Mouse (Mus musculus) intestine, postnatal 0 days (tissue): ENCODE data around the gene Prcc. TPM values are rescaled to one million over a fixed set of nuclear protein-coding genes. Genes with fewer than 3 reads are reported as not detected.
A peak's percentile ranks its signal among the peaks of the same experiment; 100 is the strongest.

Source experiments
- ATAC-seq: fragments of 200-750 bp; cut with Nextera tagmentation; 2 replicates; pipeline ENCODE4 v1.8.0; 2017; ENCODE audit warnings: mild to moderate bottlenecking, moderate TSS enrichment, moderate library complexity
- H3K27ac ChIP-seq: fragments of 300-500 bp; sonication (generic); 2 replicates; pipeline ENCODE4 v1.5.1; 2014; ENCODE audit warnings: mild to moderate bottlenecking, low read depth, low read length, moderate library complexity
- H3K27me3 ChIP-seq: fragments of 300-500 bp; sonication (generic); replicated peaks from 2 replicates; pipeline ENCODE4 v1.6.1; 2014; ENCODE audit warnings: low read length, mixed read lengths; ENCODE audit not compliant: control insufficient read depth, insufficient read depth
- H3K36me3 ChIP-seq: fragments of 300-500 bp; sonication (generic); 2 replicates; pipeline ENCODE4 v1.6.1; 2014; ENCODE audit warnings: mild to moderate bottlenecking, moderate library complexity; ENCODE audit not compliant: control insufficient read depth, insufficient read depth
- H3K4me1 ChIP-seq: fragments of 300-500 bp; sonication (generic); replicated peaks from 2 replicates; pipeline ENCODE4 v1.6.1; 2014; ENCODE audit warnings: antibody characterized with exemption, low read length, mixed read lengths; ENCODE audit not compliant: control insufficient read depth, insufficient read depth
- H3K4me2 ChIP-seq: fragments of 300-500 bp; sonication (generic); replicated peaks from 2 replicates; pipeline ENCODE4 v1.6.1; 2014; ENCODE audit warnings: low read depth, mild to moderate bottlenecking, moderate library complexity
- H3K4me3 ChIP-seq: fragments of 300-500 bp; sonication (generic); 2 replicates; pipeline ENCODE4 v1.5.1; 2014; ENCODE audit warnings: low read depth, low read length
- H3K9ac ChIP-seq: fragments of 300-500 bp; sonication (generic); 2 replicates; pipeline ENCODE4 v1.6.1; 2014; ENCODE audit warnings: mild to moderate bottlenecking, low read depth, low read length
- H3K9me3 ChIP-seq: fragments of 300-500 bp; sonication (generic); 2 replicates; pipeline ENCODE4 v1.6.1; 2016; ENCODE audit warnings: mixed run types; ENCODE audit not compliant: control insufficient read depth
- CTCF ChIP-seq: sonication (generic); IDR thresholded peaks from 2 replicates; pipeline ENCODE4 v1.5.1; 2016; ENCODE audit warnings: low read depth, mild to moderate bottlenecking, control low read depth, antibody characterized with exemption, moderate library complexity
- WGBS: fragments of 180-500 bp; shearing (Covaris S2); extraction: QIAGEN DNeasy Blood & Tissue Kit; methylation state at CpG from one replicate; pipeline ENCODE4 v1.1.7; 2014; 5-methylcytosine and 5-hydroxymethylcytosine counted together
- polyA plus RNA-seq: library from polyadenylated mRNA; unstranded; fragments of >200 nt; fragmentation: Nextera tagmentation; extraction: Ambion mirVana; gene quantifications from 2 replicates; pipeline ENCODE4 v1.2.1, GENCODE M21; 2015

The Prcc gene
- polyA plus RNA-seq, 1 experiment from 2014 or later: 7.9 TPM

GRCm38 (mm10) chr3:87809322-87809962, 76.0 kb downstream of the Prcc start:
- no peaks in the 10 kb centered on the region for H3K4me1 ChIP-seq
- H3K27ac ChIP-seq: no peak overlapping the region
- peaks cover 38% of the 10 kb centered on the region for H3K27me3 ChIP-seq
- H3K9ac ChIP-seq: no peak overlapping the region
- no peaks in the 10 kb centered on the region for H3K9me3 ChIP-seq
- ATAC-seq: no peak
- H3K4me3 ChIP-seq: peak overlapping the region; percentile 9; the same call in 1 of the 2 replicates
- peak overlapping the region; percentile 32; the same call in 1 of the 2 replicates for H3K4me2 ChIP-seq
- H3K36me3 ChIP-seq: no peaks in the 10 kb centered on the region
- TF ChIP-seq CTCF: no peak
- 6% methylated on average over 27 of the region's 28 CpGs for WGBS

Other genes starting within 250 kb of the Prcc start
- gene Lrrc71, start 137.0 kb downstream of the Prcc start, polyA plus RNA-seq: 0.23 and 0.34 TPM in 2 replicates
- gene Ntrk1, start 90.4 kb downstream of the Prcc start, polyA plus RNA-seq: 0.16 and 0.18 TPM in 2 replicates
- gene Insrr, start 88.7 kb downstream of the Prcc start, polyA plus RNA-seq: 0.05 TPM in 2 replicates
- 7.7 and 10.1 TPM in 2 replicates for gene Pear1, start 61.3 kb downstream of the Prcc start, polyA plus RNA-seq
- 0.17 and 0.47 TPM in 2 replicates for gene Sh2d2a, start 38.9 kb downstream of the Prcc start, polyA plus RNA-seq
- gene Hdgf, start 20.7 kb upstream of the Prcc start, polyA plus RNA-seq: 93.8 and 107 TPM in 2 replicates
- 74.9 and 79.5 TPM in 2 replicates for gene Mrpl24, start 33.9 kb upstream of the Prcc start, polyA plus RNA-seq
- gene Isg20l2, start 44.7 kb upstream of the Prcc start, polyA plus RNA-seq: 13.9 and 14.1 TPM in 2 replicates
- gene Rrnad1, start 45.1 kb upstream of the Prcc start, polyA plus RNA-seq: 5.8 and 6.1 TPM in 2 replicates
- 0.81 and 1.9 TPM in 2 replicates for gene Crabp2, start 63.1 kb upstream of the Prcc start, polyA plus RNA-seq
- 9.2 and 9.5 TPM in 2 replicates for gene Nes, start 85.5 kb upstream of the Prcc start, polyA plus RNA-seq
- 0.17 and 0.24 TPM in 2 replicates for gene Bcan, start 114.6 kb upstream of the Prcc start, polyA plus RNA-seq
- gene Hapln2, start 142.0 kb upstream of the Prcc start, polyA plus RNA-seq: not detected in 2 replicates
- gene Gpatch4, start 157.5 kb upstream of the Prcc start, polyA plus RNA-seq: 13.6 and 16.8 TPM in 2 replicates
- gene Naxe, start 172.9 kb upstream of the Prcc start, polyA plus RNA-seq: 109 and 118 TPM in 2 replicates
- gene Ttc24, start 192.7 kb upstream of the Prcc start, polyA plus RNA-seq: not detected in 2 replicates
- 4.3 TPM in 2 replicates for gene Iqgap3, start 196.4 kb upstream of the Prcc start, polyA plus RNA-seq